Mouse (Mus musculus) spleen, adult 18-20 months (tissue): ENCODE measurements around the gene Tmem42.

Source experiments
- DNase-seq, 2 experiments: peaks; one replicate each; pipeline ENCODE4 v3.0.0; 2022; ENCODE audit warnings: mixed read lengths in 2 of 2

Gene Tmem42

DNA sequence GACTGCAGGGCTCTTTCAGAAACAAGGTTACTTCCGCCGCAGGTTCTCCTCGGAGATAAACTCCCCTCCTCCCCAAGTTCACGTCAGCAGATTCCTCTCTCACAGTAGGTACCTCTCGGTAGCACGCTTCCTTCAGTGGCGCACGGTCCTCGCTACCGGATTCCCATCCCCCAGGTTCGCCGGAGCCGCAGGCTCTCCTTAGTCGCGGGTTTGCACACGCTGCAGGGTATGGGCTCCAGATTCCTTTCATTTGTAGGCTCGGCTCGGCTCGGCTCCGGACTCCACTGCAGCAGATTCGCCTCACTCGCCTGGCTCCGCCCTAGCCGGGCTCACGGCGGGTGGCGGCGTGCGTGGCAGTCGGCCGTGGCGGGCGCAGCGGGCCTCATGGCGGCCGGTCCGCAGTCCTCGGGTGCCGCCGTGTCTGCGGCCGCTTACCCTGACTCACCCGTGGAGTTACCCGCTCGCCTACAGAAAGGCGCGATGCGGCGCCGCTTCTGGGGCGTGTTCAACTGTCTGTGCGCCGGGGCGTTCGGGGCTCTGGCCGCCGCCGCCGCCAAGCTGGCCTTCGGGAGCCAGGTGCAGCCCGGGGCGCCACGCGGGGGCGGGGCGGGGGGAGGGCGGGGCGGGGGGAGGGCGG lies at the start of gene Tmem42:
Tmem42 (plus strand) TSS at position 332 of the 637 bp plus-strand sequence.
- DNase-seq, result peak; percentile 79 to 84

DNA sequence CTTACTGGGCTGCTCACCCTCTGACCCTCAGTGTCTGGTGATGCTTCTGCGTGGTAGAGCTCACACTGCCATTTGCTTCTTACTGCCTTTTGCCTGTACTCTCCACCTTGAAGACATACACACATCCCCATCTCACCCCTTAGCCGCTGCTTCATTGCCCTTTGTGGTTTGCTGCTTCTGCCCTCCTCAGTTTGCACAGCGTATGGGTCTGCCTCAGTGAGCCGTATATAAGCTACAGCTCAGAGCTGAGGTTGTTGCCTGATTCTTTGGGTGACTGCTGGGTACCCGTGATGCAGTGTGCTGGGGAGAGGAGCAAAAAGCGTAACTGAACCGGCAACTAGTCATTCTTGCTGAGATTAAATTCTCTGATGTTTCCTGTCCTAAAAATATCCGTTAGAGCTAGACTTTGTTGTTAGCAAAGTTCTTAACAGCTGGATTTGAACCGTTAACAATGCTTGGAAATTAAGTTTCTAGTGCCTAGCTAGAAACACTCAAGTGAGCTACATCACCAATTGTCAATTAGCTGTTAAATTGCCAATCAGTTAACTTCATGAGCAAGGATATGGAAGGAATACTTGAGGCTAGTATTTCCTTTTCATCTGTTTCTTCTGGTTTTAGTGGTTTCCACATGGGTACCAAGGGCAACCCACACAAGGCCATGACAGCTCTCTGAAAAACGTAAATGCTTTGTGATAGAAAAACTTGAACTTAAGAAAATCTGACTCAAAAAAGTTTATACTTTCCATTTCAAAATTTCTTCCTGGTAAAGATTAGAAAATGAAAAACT lies 22.5 kb upstream of the Tmem42 start:
- no peak for DNase-seq

DNA sequence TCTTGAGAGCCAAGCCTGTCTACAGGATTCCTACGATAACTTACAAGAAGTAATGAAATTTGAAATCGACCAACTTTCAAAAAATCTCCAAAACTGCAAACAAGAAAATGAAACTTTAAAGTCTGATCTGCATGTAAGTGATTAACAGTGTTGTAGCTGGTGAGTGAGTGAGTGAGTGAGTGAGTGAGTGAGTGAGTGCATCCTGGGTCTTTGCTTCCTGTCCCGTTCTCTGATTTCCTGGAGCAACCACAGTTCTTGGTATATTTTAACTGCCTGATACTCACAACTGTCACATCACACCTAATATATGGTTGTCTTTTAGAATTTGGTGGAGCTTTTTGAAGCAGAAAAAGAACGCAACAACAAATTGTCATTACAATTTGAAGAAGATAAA lies 21.9 kb upstream of the Tmem42 start:
- no peak for DNase-seq

- no peak for DNase-seq
These were observed 16.4 kb upstream of the Tmem42 start for GRCm38 (mm10) chr9:123004718-123005117.

- DNase-seq, result no peak
These were observed 15.1 kb upstream of the Tmem42 start for GRCm38 (mm10) chr9:123006071-123006470.

GRCm38 (mm10) chr9:123021636-123022379 lies 682 bp downstream of the Tmem42 start:
- peak in 1 of 2 experiments; percentile 4 for DNase-seq

DNA sequence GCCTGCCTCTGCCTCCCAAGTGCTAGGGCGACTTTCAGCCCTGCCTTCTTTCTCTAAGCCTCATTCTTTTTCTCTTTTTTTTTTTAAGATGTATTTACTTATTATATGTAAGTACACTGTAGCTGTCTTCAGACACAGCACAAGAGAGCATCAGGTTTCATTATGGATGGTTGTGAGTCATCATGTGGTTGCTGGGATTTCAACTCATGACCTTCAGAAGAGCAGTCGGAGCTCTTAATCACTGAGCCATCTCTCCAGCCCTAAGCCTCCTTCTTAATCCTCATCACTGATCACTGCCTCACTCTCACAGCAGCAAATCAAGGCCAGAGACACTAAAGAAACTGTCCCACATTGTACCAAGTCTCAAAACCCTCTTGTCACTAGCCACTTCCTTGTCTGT lies 3.1 kb downstream of the Tmem42 start:
- no peak for DNase-seq

DNA sequence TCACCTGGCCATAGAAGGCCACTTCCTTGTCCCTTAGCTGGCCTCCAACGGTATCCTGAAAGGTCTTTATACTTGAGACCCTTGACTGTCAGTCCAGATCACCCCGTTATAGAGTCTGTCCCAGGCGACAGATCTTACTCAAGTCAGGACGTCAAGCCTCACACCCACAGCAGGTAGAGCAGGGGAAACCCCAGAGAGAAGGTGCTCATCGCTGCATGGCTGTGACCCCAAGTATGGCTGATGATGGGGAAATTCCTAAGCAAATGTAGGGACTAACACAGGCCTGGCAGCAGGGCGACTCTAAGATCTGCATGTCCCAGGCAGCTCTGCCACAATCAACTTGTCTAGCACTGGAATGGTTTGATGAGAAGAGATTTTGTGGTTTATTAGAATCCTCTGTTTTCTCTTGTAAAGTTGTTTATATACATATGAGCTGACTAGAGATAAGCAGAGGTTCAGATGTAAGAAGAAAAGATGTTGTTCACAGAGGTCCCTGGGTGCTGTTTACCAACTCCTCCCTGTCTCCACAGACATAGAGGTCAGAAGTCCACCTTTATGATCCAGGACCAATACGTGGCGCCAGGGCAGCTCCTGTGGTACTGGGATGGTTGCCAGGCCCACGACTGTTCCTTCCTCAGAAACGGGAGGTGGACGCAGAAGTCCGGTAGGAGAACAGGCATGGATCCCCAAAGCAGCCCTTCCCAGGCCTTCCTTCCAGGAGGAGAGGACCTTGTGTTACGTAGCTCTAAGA lies 10.5 kb downstream of the Tmem42 start:
- no peak for DNase-seq

DNA sequence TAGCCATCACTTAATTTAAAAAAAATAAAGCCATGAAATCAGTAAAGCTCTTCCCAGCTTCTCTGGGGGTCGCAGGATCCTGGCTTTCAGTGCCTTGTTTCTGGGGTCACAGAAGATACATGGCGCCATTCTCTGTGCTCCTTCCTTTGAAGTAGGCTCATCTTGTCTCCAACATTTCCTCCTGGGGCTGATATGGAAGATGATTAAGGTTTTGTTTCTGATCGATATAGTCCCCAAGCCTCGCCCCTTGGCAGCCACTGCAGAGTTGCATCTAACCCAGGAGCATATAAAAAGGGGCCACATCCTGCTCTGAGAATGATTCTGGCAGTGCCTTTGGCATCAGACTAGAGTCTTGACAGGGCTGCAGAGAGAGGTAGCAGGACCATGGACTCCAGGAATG lies 13.3 kb downstream of the Tmem42 start, which contains the start of gene Tgm4:
Tgm4 (plus strand) TSS at position 301 of the 400 bp plus-strand sequence.
- DNase-seq, result no peak

GRCm38 (mm10) chr9:123047665-123048064 lies 26.5 kb downstream of the Tmem42 start:
- no peak for DNase-seq

DNA sequence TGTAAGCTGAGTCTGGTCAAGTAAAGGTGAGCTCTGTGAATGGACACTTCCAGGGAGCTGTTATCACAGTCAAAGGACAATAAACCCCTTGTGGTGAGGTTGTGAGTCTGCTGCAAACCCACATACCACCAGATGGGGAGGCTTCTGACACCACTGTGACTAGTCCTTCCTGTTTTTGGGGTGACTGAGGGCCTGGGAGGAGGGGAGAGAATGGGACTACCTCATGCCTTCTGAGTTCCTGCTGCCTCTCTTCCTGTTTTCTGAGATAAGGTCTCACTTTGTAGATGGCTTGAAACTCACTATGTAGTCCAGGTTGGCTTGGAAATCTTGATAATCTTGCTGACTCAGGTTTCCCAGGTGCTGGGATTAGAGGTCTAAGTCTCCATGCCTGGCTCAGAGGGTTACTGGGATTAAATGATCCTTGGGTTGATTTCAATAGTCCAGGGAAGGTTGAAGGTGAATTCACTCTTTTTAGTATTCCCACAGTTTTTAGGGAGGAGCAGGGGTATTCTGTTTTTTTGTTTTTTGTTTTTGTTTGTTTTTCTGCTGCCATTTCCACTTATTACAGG lies 37.7 kb downstream of the Tmem42 start:
- no peak for DNase-seq

DNA sequence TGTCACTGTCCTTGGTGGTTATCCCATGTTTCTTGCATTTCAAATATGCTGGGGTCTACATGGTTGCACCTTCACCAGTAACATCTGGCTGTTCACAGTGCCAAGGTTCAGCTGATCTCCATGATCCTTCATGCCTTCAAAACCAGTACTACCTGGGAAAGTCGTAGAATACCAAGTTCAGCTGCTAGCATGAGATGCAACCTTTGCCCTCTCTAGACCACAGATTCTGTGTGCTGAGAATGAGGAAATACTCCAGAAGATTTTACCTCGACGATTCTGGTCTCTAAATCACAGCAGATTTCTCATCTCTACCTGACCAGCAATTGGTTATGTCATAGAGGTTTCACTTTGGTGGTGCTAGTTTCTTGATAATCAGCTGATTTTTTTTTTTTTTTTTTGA lies 39.0 kb downstream of the Tmem42 start:
- no peak for DNase-seq
